ENCODE assay signal across 20 mouse cellular contexts in the genomic region with DNA sequence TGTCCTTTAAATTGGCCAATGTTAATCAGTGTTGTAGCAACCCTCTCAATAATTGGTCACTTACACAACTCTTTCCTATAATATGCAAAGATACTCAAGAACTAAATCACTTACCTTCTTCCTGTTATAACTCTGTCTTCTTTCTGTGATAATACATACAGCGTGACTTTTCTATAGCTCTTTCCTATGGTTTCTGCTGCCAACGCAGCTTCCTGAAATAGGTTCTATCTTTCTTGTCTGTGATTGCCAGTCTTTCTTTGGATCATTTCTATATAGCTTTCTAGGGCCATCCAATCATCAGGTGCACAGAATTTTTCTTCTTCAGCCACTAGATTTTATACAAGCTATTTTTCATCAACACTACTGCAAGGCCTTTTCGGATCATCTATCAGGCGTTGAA.
"Had no signal": no experiment of that assay in that cellular context is flagged by ENCODE, and none has a peak within 500 bp of the region (broad histone marks: within the 10 kb centered on the region; RNA-seq: fewer than 3 reads in every experiment).

No protein-coding gene starts in this region.

- DNase-seq: cerebellum, adult 2 months; cerebellum, adult 8-10 months; cerebellum, adult 9-10 months; cerebellum, adult 9-11 months; cerebellum, postnatal 10 days; cerebellum, postnatal 14 days; cerebellum, postnatal 25 days; cerebellum, postnatal 36 days; embryo, embryonic 11 days; forebrain, postnatal 0 days; gastrocnemius, adult 2 months; gastrocnemius, postnatal 10 days; gastrocnemius, postnatal 14 days; gastrocnemius, postnatal 25 days; gastrocnemius, postnatal 36 days; heart, adult 2 months had no signal

- ATAC-seq: forebrain, embryonic 13.5 days; forebrain, embryonic 14.5 days; forebrain, embryonic 15.5 days; forebrain, embryonic 16.5 days; forebrain, postnatal 0 days had no signal
